Mouse (Mus musculus) heart, embryonic 13.5 days (tissue): ENCODE results near the gene Vmn2r7. TPM values are rescaled to one million over a fixed set of nuclear protein-coding genes. Genes with fewer than 3 reads are reported as not detected.
"Not testable (repeated sequence)": the region's sequence is repeated elsewhere in the genome, so short reads cannot be mapped to it uniquely, and the experiment has no call there.

ENCODE experiments used
- ATAC-seq: fragments of 200-750 bp; cut with Nextera tagmentation; 2 replicates; pipeline ENCODE4 v1.8.0; 2017; ENCODE audit warnings: moderate TSS enrichment; ENCODE audit not compliant: insufficient number of reproducible peaks, low FRiP score, low TSS enrichment; ENCODE audit errors: extremely low read depth
- H3K27ac ChIP-seq: fragments of 300-500 bp; sonication (generic); replicated peaks from 2 replicates; pipeline ENCODE4 v1.5.1; 2015; ENCODE audit warnings: moderate library complexity, mild to moderate bottlenecking, inconsistent platforms
- H3K27me3 ChIP-seq: fragments of 300-500 bp; sonication (generic); replicated peaks from 2 replicates; pipeline ENCODE4 v1.6.1; 2015; ENCODE audit warnings: mild to moderate bottlenecking, inconsistent platforms
- H3K36me3 ChIP-seq: fragments of 300-500 bp; sonication (generic); 2 replicates; pipeline ENCODE4 v1.6.1; 2015; ENCODE audit warnings: mild to moderate bottlenecking, inconsistent platforms
- H3K4me1 ChIP-seq: fragments of 300-500 bp; sonication (generic); 2 replicates; pipeline ENCODE4 v1.6.1; 2015; ENCODE audit warnings: inconsistent platforms
- H3K4me2 ChIP-seq: fragments of 300-500 bp; sonication (generic); 2 replicates; pipeline ENCODE4 v1.6.1; 2015; ENCODE audit warnings: inconsistent platforms, mild to moderate bottlenecking, moderate library complexity
- H3K4me3 ChIP-seq: fragments of 300-500 bp; sonication (generic); 2 replicates; pipeline ENCODE4 v1.5.1; 2015; ENCODE audit warnings: moderate library complexity, mild to moderate bottlenecking, inconsistent platforms
- H3K9ac ChIP-seq: fragments of 300-500 bp; sonication (generic); 2 replicates; pipeline ENCODE4 v1.6.1; 2015; ENCODE audit warnings: inconsistent platforms, mild to moderate bottlenecking, moderate library complexity
- H3K9me3 ChIP-seq: fragments of 300-500 bp; sonication (generic); 2 replicates; pipeline ENCODE4 v1.6.1; 2016; ENCODE audit warnings: inconsistent platforms
- WGBS: fragments of 180-500 bp; shearing (Covaris S2); methylation state at CpG from one replicate; pipeline ENCODE4 v1.1.7; 2015; ENCODE audit warnings: mixed read lengths; 5-methylcytosine and 5-hydroxymethylcytosine counted together
- polyA plus RNA-seq: library from polyadenylated mRNA; unstranded; fragments of >200 nt; fragmentation: Nextera tagmentation; extraction: Ambion mirVana; gene quantifications from 2 replicates; pipeline ENCODE4 v1.2.1, GENCODE M21; 2015

Gene Vmn2r7
- polyA plus RNA-seq, 1 experiment from 2014 or later: not detected

DNA sequence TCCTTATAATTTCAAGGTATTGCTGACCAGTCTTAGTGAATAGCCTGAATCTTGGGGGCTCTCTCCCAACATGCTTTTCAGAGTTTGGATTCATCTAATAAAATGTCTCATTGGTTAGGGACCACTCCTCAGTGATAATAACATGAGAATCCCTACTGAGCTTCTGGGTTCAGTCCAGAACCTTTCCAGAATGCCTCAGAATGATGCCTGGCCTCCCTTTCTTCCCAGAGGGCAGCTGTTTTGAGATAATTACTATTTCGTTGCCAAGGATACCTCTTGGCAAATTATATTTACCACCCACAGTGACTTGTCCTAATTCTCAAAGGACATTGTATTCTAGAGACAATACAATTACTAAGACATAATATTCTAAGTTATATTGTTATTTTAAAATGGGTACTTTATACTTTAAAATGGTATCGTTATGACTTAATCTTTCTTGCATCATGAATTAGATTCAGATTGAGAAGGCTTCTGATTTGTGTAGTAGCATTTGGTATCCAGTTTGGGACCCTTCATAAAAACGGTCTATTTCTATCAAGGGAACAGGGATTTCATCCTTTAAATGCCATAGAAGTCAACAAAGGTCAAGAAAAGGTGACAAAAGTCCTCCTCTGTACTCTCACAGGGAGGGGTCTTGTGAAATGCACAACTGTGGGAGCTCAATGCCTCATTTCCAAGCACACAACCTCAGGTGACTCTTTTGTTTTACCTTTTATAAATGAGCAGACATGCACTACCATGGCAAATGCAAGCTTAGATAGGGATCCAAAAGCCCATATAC, 117.2 kb downstream of the Vmn2r7 start:
- H3K4me3 ChIP-seq, H3K4me2 ChIP-seq, H3K36me3 ChIP-seq, H3K9me3 ChIP-seq, H3K9ac ChIP-seq, ATAC-seq, H3K27ac ChIP-seq, H3K27me3 ChIP-seq, H3K4me1 ChIP-seq: not testable (repeated sequence)
- WGBS: 72% methylated on average over 3 of the region's 3 CpGs

DNA sequence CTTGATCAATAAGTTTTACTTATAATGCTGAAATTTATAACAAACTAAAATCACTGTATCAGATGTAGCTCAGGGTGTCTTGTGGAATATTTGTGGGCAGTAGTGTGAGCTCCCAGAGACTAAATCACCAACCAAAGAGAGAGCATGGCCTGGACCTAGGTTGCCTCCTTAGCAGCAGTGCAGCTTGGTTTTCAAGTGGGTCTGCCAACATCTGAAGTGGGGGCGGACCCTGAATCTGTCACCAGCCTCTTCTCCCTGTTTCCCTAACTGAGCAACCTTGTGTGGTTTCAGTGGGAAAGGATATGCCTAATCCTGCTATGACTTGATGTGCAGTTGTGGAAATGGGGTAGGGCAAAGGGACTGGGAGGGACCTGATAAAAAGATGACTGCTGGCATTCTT, 118.8 kb downstream of the Vmn2r7 start:
- H3K4me2 ChIP-seq, H3K4me1 ChIP-seq, H3K36me3 ChIP-seq, ATAC-seq, H3K27ac ChIP-seq, H3K9ac ChIP-seq, H3K27me3 ChIP-seq, H3K9me3 ChIP-seq, H3K4me3 ChIP-seq: not testable (repeated sequence)
- 47% methylated on average over 1 of the region's 1 CpGs for WGBS

DNA sequence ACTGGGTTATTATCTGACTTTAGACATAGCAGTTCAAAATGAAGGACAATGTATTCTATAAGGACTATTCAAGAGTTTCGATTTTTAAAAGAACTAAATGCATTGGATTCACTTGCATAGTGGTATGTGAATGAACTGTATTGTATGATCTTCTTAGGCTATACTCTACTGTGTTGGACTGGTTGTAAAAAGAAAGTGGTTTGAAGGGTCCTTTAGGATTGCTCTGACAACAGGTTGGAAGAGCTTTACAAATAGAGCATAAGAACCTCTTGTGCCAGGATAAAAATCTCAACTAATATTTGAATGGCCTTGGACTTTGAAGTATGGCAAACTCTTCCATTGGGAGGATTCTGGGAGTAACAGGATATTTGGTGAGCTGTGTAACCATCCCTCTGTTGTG, 168.5 kb downstream of the Vmn2r7 start:
- H3K9ac ChIP-seq, H3K36me3 ChIP-seq, H3K4me2 ChIP-seq, H3K4me3 ChIP-seq, H3K27ac ChIP-seq, H3K4me1 ChIP-seq, H3K9me3 ChIP-seq, H3K27me3 ChIP-seq, ATAC-seq: not testable (repeated sequence)
- WGBS: 58% methylated on average over 1 of the region's 1 CpGs
